Mouse (Mus musculus): ENCODE results near the gene Arhgef38. TPM values are rescaled to one million over a fixed set of nuclear protein-coding genes. Genes with fewer than 3 reads are reported as not detected.

Gene Arhgef38
- polyA plus RNA-seq, 1 experiment from 2014 or later = 0.08 TPM

DNA sequence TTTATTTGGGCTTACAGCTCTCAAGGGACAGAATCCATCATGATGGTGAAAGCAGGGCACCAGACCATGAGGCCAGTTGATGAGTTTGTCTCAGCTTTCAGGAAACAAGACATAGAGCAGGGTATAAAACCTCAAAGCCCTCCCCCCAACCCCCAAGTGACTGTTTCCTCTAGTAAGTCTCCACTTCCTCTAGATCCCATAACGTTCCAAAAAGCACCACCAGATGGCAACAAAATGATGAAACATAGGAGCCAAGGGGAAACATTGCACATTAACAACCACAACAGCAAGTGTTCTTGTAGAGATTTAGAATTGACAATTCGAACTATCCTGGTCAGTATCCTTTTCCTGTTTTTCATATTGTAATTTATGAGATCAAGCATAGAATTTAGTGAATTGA, 123.0 kb downstream of the Arhgef38 start:
- Histone ChIP-seq H3K27ac (replicated peaks) (no peak overlapping the region), H3K4me1 (no peaks in the 10 kb centered on the region), H3K4me3 (no peak overlapping the region), H3K9ac (replicated peaks) (no peak overlapping the region), H3K4me2 (replicated peaks) (no peak overlapping the region), H3K9me3 (no peaks in the 10 kb centered on the region), H3K27me3 (no peaks in the 10 kb centered on the region), H3K36me3 (peaks cover 27% of the 10 kb centered on the region)
- ATAC-seq (ENCODE audit: low FRiP score, low read depth) = no peak
- WGBS = 33% methylated on average over 2 of the region's 2 CpGs

DNA sequence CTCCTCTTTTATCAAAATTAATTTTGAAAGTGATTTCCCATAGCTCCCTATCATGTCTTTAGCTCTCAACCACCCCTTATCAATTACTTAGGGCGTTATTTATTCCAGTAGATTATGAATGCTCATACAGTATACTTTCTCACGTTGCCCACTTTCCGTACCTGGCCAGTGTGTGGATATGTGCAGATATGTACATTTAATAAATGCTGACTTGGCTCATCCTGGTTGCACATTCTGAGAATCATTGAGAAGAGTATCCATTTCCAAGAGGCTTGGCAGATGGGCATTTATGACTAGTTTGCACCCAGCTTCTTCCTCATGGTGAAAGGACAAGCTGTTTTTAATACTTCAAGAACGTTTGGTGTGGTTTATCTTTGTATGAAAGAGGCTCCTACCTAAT, 124.9 kb downstream of the Arhgef38 start:
- no peaks in the 10 kb centered on the region for H3K27me3 ChIP-seq
- 92% methylated on average over 4 of the region's 4 CpGs for WGBS

DNA sequence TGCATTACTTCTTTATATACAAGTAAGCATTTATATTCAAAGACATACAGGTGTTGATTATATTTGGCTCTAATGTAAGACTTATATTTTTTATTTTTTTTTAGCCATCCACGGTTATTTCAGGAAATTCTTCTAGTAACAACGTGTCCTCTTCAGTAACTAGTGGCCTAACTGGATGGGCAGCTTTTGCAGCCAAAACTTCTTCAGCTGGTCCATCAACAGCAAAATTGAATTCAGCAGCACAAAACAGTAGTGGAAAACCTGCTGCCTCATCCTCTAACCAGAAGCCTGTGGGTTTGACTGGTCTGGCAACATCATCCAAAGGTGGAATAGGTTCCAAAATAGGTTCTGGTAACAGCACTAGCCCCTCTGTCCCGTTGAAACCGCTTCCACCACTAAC, 126.0 kb downstream of the Arhgef38 start:
- H3K9me3 ChIP-seq = no peaks in the 10 kb centered on the region
- no peaks in the 10 kb centered on the region for H3K27me3 ChIP-seq
- ATAC-seq (ENCODE audit: low FRiP score, low read depth) = no peak
- no peaks in the 10 kb centered on the region for H3K4me1 ChIP-seq
- H3K9ac ChIP-seq (replicated peaks) = no peak overlapping the region
- H3K36me3 ChIP-seq = peaks cover 50% of the 10 kb centered on the region
- no peak overlapping the region for H3K27ac ChIP-seq (replicated peaks)
- H3K4me2 ChIP-seq (replicated peaks) = no peak overlapping the region
- 93% methylated on average over 4 of the region's 4 CpGs for WGBS
- no peak overlapping the region for H3K4me3 ChIP-seq

More for the DNA sequence above, 124.9 kb downstream of the Arhgef38 start:
- Histone ChIP-seq H3K4me3 (no peak overlapping the region), H3K27ac (replicated peaks) (no peak overlapping the region), H3K9me3 (no peaks in the 10 kb centered on the region), H3K9ac (replicated peaks) (no peak overlapping the region), H3K4me1 (no peaks in the 10 kb centered on the region), H3K36me3 (peaks cover 41% of the 10 kb centered on the region), H3K4me2 (replicated peaks) (no peak overlapping the region)
- no peak for ATAC-seq (ENCODE audit: low FRiP score, low read depth)

- 91% methylated on average over 3 of the region's 3 CpGs for WGBS
- peaks cover 73% of the 10 kb centered on the region for H3K36me3 ChIP-seq
- no peak overlapping the region for H3K27ac ChIP-seq (replicated peaks)
- H3K9ac ChIP-seq (replicated peaks) = no peak overlapping the region
- no peaks in the 10 kb centered on the region for H3K27me3 ChIP-seq
- no peak overlapping the region for H3K4me2 ChIP-seq (replicated peaks)
- no peak overlapping the region for H3K4me3 ChIP-seq
- no peaks in the 10 kb centered on the region for H3K4me1 ChIP-seq
- ATAC-seq (ENCODE audit: low FRiP score, low read depth) = no peak
- no peaks in the 10 kb centered on the region for H3K9me3 ChIP-seq
These were observed 130.3 kb downstream of the Arhgef38 start for GRCm38 (mm10) chr3:133104436-133104835.

- H3K36me3 ChIP-seq = peaks cover 72% of the 10 kb centered on the region
- WGBS = 88% methylated on average over 3 of the region's 3 CpGs
- H3K4me1 ChIP-seq = no peaks in the 10 kb centered on the region
- H3K4me3 ChIP-seq = no peak overlapping the region
- no peak overlapping the region for H3K27ac ChIP-seq (replicated peaks)
- H3K9ac ChIP-seq (replicated peaks) = no peak overlapping the region
- no peak overlapping the region for H3K4me2 ChIP-seq (replicated peaks)
- no peaks in the 10 kb centered on the region for H3K27me3 ChIP-seq
- no peaks in the 10 kb centered on the region for H3K9me3 ChIP-seq
- no peak for ATAC-seq (ENCODE audit: low FRiP score, low read depth)
These were observed 131.0 kb downstream of the Arhgef38 start for GRCm38 (mm10) chr3:133103768-133104167.

DNA sequence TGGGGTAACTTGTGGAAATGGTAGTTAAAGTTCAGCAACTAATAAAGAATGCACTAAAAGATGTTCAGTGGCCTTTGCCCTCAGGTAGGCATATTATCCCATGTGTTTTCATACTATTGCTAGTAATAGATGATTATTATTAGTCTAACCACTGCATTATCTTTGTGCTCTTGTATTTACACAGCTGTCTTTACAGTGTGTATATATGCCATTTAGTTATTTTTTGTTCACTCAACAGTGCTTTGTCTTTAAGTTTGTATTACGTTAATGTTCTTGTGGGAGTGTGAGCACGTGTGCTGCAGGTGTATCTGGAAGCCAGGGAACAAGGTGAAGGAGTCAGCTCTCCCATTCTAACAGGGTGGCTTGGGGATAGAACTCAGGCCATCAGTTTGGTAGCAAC, 135.8 kb downstream of the Arhgef38 start:
- no peaks in the 10 kb centered on the region for H3K4me1 ChIP-seq
- no peak overlapping the region for H3K4me2 ChIP-seq (replicated peaks)

DNA sequence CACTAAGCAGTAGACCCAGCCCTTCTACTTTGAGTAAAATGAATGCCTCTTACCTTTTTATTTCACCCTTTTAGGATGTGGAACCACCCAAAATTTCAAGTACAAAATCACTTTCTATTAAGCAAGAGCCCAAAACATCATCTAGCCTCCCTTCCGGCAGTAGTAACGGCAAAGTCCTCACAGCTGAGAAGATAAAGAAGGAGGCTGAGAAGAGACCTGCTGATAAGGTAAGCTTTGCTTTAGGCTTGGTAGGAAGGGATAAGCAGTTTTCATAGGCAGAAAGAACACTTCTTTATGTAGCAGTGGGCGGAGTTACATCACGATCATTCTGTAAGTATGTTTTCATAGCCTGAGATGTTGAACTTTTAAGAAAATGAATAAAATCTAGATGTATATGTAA, 136.4 kb downstream of the Arhgef38 start:
- Histone ChIP-seq H3K4me1 (peaks cover 3% of the 10 kb centered on the region; the same call in 1 of the 2 replicates), H3K9ac (replicated peaks) (no peak overlapping the region), H3K4me3 (no peak overlapping the region), H3K27ac (replicated peaks) (no peak overlapping the region), H3K4me2 (replicated peaks) (no peak overlapping the region), H3K9me3 (no peaks in the 10 kb centered on the region), H3K36me3 (peaks cover 50% of the 10 kb centered on the region), H3K27me3 (no peaks in the 10 kb centered on the region)
- WGBS = 96% methylated on average over 4 of the region's 4 CpGs
- ATAC-seq (ENCODE audit: low FRiP score, low read depth) = no peak

More for the DNA sequence above, 135.8 kb downstream of the Arhgef38 start:
- 93% methylated on average over 2 of the region's 2 CpGs for WGBS
- no peak overlapping the region for H3K27ac ChIP-seq (replicated peaks)
- no peak for ATAC-seq (ENCODE audit: low FRiP score, low read depth)
- H3K27me3 ChIP-seq = no peaks in the 10 kb centered on the region
- H3K9me3 ChIP-seq = no peaks in the 10 kb centered on the region
- H3K9ac ChIP-seq (replicated peaks) = no peak overlapping the region
- H3K36me3 ChIP-seq = peaks cover 56% of the 10 kb centered on the region
- H3K4me3 ChIP-seq = no peak overlapping the region

DNA sequence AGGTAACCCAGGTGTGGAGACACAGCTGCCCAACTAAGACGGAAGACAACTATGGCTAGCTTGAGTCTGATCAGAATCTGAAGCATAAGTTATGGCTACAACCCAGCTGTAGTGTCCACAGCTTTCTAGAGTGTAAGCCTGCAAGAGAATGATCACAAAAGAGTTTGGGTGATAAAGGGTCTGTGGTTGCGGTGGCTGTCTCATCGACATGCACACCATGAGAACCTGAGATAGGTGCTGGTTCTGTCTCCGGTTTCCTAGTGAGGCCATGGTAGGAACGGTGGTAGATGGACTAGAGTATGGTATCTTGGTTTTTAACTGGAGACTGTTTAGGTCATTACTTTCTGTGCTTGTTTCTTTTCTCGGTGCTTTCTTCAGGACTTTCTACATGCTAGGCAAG, 136.8 kb downstream of the Arhgef38 start:
- peaks cover 49% of the 10 kb centered on the region for H3K36me3 ChIP-seq

DNA sequence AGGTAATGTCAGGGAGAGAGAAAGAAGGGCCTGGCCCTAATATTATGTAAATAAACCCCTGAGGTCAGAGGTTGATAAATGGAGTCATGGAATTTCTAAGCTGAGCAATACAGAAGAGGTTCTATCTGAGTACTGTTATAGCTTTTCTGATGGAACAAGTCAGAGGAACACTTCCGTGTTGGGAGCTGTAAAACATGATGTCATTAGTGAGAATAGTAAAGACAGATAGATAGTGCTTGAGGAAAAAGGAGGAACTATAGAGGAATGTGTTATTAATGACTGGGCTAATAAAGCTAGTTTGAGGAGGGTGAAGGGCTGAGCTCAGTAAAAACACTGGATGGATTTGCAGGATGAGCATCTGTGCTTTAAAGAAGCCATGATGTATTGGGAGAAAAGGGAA, 140.4 kb downstream of the Arhgef38 start:
- ATAC-seq (ENCODE audit: low FRiP score, low read depth) = no peak
- Histone ChIP-seq H3K9me3 (no peaks in the 10 kb centered on the region), H3K27me3 (no peaks in the 10 kb centered on the region), H3K4me3 (no peak overlapping the region), H3K9ac (replicated peaks) (no peak overlapping the region), H3K27ac (replicated peaks) (no peak overlapping the region), H3K36me3 (peaks cover 25% of the 10 kb centered on the region), H3K4me2 (replicated peaks) (no peak overlapping the region), H3K4me1 (peaks cover 20% of the 10 kb centered on the region)
- 84% methylated on average over 1 of the region's 1 CpGs for WGBS

More for the DNA sequence above, 136.8 kb downstream of the Arhgef38 start:
- H3K9ac ChIP-seq (replicated peaks) = no peak overlapping the region
- H3K27me3 ChIP-seq = no peaks in the 10 kb centered on the region
- H3K27ac ChIP-seq (replicated peaks) = no peak overlapping the region
- no peaks in the 10 kb centered on the region for H3K9me3 ChIP-seq
- no peak for ATAC-seq (ENCODE audit: low FRiP score, low read depth)
- H3K4me3 ChIP-seq = no peak overlapping the region
- H3K4me1 ChIP-seq = peaks cover 7% of the 10 kb centered on the region
- H3K4me2 ChIP-seq (replicated peaks) = no peak overlapping the region
- 96% methylated on average over 6 of the region's 6 CpGs for WGBS

DNA sequence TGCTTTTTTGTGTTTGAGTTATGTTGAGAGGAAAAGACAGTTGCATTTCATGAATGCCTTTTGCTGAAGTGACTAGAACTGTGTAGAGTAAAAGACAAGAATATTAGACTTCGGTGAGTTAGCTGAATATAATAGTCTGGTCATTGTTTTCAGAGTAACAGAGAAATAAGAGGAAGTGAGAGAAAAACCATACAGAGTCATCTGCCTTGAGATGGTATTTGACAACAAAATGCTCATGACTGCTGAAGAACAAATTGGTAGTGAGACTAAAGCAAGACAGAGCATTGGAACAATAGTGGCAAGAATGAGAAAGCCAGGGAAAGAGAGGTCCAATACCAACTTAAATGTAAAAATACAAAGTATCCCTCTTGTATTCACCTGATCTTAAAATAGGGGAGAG, 141.8 kb downstream of the Arhgef38 start:
- H3K9ac ChIP-seq (replicated peaks) = peak overlapping the region; percentile 96
- peaks cover 13% of the 10 kb centered on the region for H3K36me3 ChIP-seq
- H3K27ac ChIP-seq (replicated peaks) = no peak overlapping the region
- H3K27me3 ChIP-seq = no peaks in the 10 kb centered on the region
- H3K4me2 ChIP-seq (replicated peaks) = peak overlapping the region; percentile 61
- peaks cover 20% of the 10 kb centered on the region for H3K4me1 ChIP-seq
- 80% methylated on average over 1 of the region's 1 CpGs for WGBS
- H3K9me3 ChIP-seq = no peaks in the 10 kb centered on the region
- no peak for ATAC-seq (ENCODE audit: low FRiP score, low read depth)
- H3K4me3 ChIP-seq = peak overlapping the region; percentile 94

- Histone ChIP-seq H3K27ac (replicated peaks) (peak overlapping the region; percentile 99), H3K4me3 (peak overlapping the region; percentile 94), H3K9me3 (no peaks in the 10 kb centered on the region), H3K4me2 (replicated peaks) (peak overlapping the region; percentile 61), H3K4me1 (peaks cover 20% of the 10 kb centered on the region), H3K9ac (replicated peaks) (peak overlapping the region; percentile 96), H3K36me3 (peaks cover 10% of the 10 kb centered on the region; the same call in 1 of the 2 replicates), H3K27me3 (no peaks in the 10 kb centered on the region)
- no peak for ATAC-seq (ENCODE audit: low FRiP score, low read depth)
- WGBS = 1% methylated on average over 7 of the region's 7 CpGs
These were observed 142.4 kb downstream of the Arhgef38 start for GRCm38 (mm10) chr3:133092274-133092853.

GRCm38 (mm10) chr3:133091664-133092273, 143.0 kb downstream of the Arhgef38 start, which contains the start of the genes Ints12 and Gstcd:
Ints12 (plus strand) TSS chr3:133091840.
Gstcd (minus strand) TSS chr3:133092033.
- under 1% methylated on average over 49 of the region's 53 CpGs for WGBS
- peaks cover 20% of the 10 kb centered on the region for H3K4me1 ChIP-seq
- no peaks in the 10 kb centered on the region for H3K9me3 ChIP-seq
- H3K4me2 ChIP-seq (replicated peaks) = peak within 1 kb of the TSS; percentile 61
- H3K36me3 ChIP-seq = peaks cover 5% of the 10 kb centered on the region; the same call in 1 of the 2 replicates
- peak within 1 kb of the TSS; percentile 99 for H3K27ac ChIP-seq (replicated peaks)
- ATAC-seq (ENCODE audit: low FRiP score, low read depth) = peak; percentile 96
- peak within 1 kb of the TSS; percentile 96 for H3K9ac ChIP-seq (replicated peaks)
- H3K4me3 ChIP-seq = peak within 1 kb of the TSS; percentile 94
- H3K27me3 ChIP-seq = no peaks in the 10 kb centered on the region
